Mouse (Mus musculus) hematopoietic multipotent progenitor cell, adult 10-12 weeks (in vitro differentiated cells): ENCODE data around the gene Dzip1l. TPM values are rescaled to one million over a fixed set of nuclear protein-coding genes. Genes with fewer than 3 reads are reported as not detected.

Experiments used
- polyA plus RNA-seq: library from polyadenylated mRNA; stranded (reverse); fragments of >175 nt; gene quantifications from 2 replicates; pipeline ENCODE4 v1.2.3, GENCODE M21; 2012; ENCODE audit warnings: low replicate concordance

The Dzip1l gene
- polyA plus RNA-seq, result 0.08 TPM in 1 of 2 replicates, not detected in the other

DNA sequence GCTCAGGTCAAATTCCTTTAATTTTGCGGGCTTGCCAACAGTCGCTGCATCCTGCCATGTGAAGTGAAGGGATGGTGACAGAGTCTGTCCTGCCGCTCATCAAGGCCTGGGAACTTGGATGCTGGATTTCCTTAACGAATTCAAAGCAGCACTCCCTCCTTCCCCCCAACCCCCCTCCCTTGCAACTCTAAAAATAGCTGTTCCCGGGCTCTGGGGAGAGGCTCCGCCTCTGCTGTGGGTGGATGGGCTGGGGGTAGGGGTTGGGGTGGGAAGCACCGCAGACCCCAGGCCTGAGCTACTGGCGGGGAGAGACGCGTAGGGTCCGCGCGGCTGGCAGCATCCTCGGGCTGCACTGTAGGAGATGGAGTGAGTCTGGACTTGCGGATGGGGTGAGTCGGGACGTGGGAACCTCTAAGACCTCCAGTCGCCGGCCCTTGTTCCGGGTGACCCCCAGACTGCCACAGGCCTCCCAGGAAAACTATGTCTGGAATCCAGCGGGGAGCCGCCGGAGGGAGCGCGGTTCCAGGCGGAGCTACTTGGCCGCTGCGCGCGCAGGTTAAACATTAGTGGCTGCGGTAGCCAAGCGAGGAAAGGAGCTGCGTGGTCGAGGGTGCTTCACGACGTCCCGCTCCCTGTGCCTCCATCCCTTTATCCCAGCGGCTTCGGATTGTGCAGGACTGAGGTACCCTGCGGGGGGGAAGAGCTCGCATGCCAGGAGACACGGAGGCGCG lies at the start of gene Dzip1l:
Gene Dzip1l, plus strand, starts transcription at position 216 of the 731 bp plus-strand sequence.

DNA sequence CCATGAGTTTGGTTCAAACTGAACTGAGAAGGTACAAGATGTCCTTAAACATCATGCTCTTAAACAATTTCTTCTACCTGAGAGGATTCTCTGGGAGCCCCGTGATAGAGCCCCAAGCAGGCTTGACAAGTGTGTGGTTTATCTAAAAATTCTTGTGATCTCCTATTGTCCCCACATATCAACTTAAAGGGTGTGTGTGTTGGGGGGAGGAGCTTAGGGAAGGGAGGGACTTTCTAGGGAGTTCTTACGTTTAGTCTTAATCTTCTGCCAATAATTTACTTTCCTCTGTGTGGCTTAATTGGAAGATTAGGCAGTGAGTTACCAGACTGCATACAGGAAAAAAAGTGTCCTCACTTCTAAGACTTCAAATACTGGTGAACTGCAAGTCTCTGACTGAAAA lies 17.1 kb upstream of the Dzip1l start, which contains the start of gene A4gnt:
Gene A4gnt, plus strand, starts transcription at position 301 of the 400 bp plus-strand sequence.

DNA sequence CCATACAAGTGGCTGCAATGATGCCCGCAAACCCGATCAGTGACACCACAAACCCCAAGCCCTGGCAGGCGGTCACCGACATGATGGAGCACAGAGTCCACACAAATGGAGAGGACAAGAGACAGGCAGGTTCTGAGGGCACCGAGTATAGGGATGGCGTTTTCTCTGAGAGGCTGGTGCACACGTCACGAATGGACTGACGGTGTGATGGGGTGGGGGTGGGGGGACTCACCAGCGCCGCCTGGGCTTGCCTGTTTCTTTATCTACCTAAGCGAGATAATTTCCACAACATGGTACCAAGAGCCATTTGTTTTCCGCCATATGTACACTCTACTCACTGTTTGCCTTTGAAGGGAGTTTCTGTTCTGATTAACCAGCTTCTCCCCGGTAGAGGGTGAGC lies 87.8 kb downstream of the Dzip1l start, which contains the start of gene Cldn18:
Gene Cldn18, minus strand, starts transcription at position 134 of the 400 bp plus-strand sequence.

Other genes starting within 250 kb of the Dzip1l start
- gene Mras, start 192.1 kb upstream of the Dzip1l start, polyA plus RNA-seq, result 1.4 TPM in 2 replicates
- gene Nme9, start 178.0 kb upstream of the Dzip1l start, polyA plus RNA-seq, result not detected in 2 replicates
- gene Armc8, start 60.6 kb upstream of the Dzip1l start, polyA plus RNA-seq, result 2.1 and 6.1 TPM in 2 replicates
- 31.7 and 51.4 TPM in 2 replicates for gene Dbr1, start 53.7 kb upstream of the Dzip1l start, polyA plus RNA-seq
- gene A4gnt, start 17.0 kb upstream of the Dzip1l start, polyA plus RNA-seq, result not detected in 2 replicates
- gene Cldn18, start 87.8 kb downstream of the Dzip1l start, polyA plus RNA-seq, result not detected in 2 replicates
- gene Sox14, start 246.7 kb downstream of the Dzip1l start, polyA plus RNA-seq, result not detected in 2 replicates